Mouse (Mus musculus) forebrain, embryonic 16.5 days (tissue): ENCODE results near the gene Olfr1155. TPM values are rescaled to one million over a fixed set of nuclear protein-coding genes. Genes with fewer than 3 reads are reported as not detected.

Source experiments
- ATAC-seq: fragments of 200-750 bp; cut with Nextera tagmentation; 2 replicates; pipeline ENCODE4 v1.8.0; 2017; ENCODE audit warnings: mild to moderate bottlenecking, moderate library complexity
- H3K27ac ChIP-seq: fragments of 300-500 bp; sonication (generic); 2 replicates; pipeline ENCODE4 v1.5.1; 2014; ENCODE audit warnings: low read length, control low read depth
- H3K27me3 ChIP-seq: fragments of 300-500 bp; sonication (generic); replicated peaks from 2 replicates; pipeline ENCODE4 v1.6.1; 2014; ENCODE audit warnings: low read length; ENCODE audit not compliant: control insufficient read depth, insufficient read depth
- H3K36me3 ChIP-seq: fragments of 300-500 bp; sonication (generic); 2 replicates; pipeline ENCODE4 v1.6.1; 2014; ENCODE audit not compliant: control insufficient read depth, insufficient read depth
- H3K4me1 ChIP-seq: fragments of 300-500 bp; sonication (generic); replicated peaks from 2 replicates; pipeline ENCODE4 v1.6.1; 2014; ENCODE audit warnings: low read length; ENCODE audit not compliant: control insufficient read depth, insufficient read depth
- H3K4me2 ChIP-seq: fragments of 300-500 bp; sonication (generic); 2 replicates; pipeline ENCODE4 v1.6.1; 2014; ENCODE audit warnings: mild to moderate bottlenecking, low read length, control low read depth
- H3K4me3 ChIP-seq: fragments of 300-500 bp; sonication (generic); replicated peaks from 2 replicates; pipeline ENCODE4 v1.5.1; 2014; ENCODE audit warnings: mild to moderate bottlenecking, low read length, control low read depth
- H3K9ac ChIP-seq: fragments of 300-500 bp; sonication (generic); replicated peaks from 2 replicates; pipeline ENCODE4 v1.6.1; 2014; ENCODE audit warnings: low read depth, low read length, control low read depth
- H3K9me3 ChIP-seq: fragments of 300-500 bp; sonication (generic); 2 replicates; pipeline ENCODE4 v1.6.1; 2016; ENCODE audit warnings: low read length; ENCODE audit not compliant: control insufficient read depth
- WGBS: fragments of 180-500 bp; shearing (Covaris S2); extraction: QIAGEN DNeasy Blood & Tissue Kit; methylation state at CpG from one replicate; pipeline ENCODE4 v1.1.7; 2014; 5-methylcytosine and 5-hydroxymethylcytosine counted together
- polyA plus RNA-seq: library from polyadenylated mRNA; unstranded; fragments of >200 nt; fragmentation: Nextera tagmentation; extraction: Ambion mirVana; gene quantifications from 2 replicates; pipeline ENCODE4 v1.2.1, GENCODE M21; 2015

Olfr1155 gene
- not detected in 2 replicates for polyA plus RNA-seq

DNA sequence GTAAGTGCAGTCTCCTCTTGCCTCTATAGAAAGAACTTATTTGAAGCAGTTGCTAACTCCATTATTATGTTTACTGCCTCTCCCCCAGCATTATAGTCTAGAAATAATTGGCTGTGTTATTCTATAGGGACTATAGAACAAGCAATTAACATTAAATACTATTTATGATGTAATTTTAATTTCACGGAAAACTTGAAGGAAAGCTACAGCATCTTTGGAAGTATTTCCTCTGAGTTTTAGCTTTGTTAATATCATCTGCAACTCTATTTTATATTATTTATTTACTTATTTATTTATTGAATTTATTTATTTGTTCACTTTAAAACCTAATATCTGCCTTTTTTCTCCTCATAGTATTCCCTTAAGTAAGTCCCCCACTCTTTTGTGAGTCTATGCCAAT, at the start of gene Olfr1155:
TSS of gene Olfr1155 (minus strand) at position 101 of the 400 bp plus-strand sequence.
- no peak within 1 kb of the TSS for H3K4me3 ChIP-seq
- H3K27me3 ChIP-seq = no peaks in the 10 kb centered on the region
- H3K36me3 ChIP-seq = no peaks in the 10 kb centered on the region
- no peaks in the 10 kb centered on the region for H3K4me1 ChIP-seq
- no peak for ATAC-seq
- WGBS = 90% methylated on average over 1 of the region's 1 CpGs
- no peaks in the 10 kb centered on the region for H3K9me3 ChIP-seq
- no peak within 1 kb of the TSS for H3K27ac ChIP-seq
- no peak within 1 kb of the TSS for H3K4me2 ChIP-seq
- no peak within 1 kb of the TSS for H3K9ac ChIP-seq

- no peak within 1 kb of the TSS for H3K27ac ChIP-seq
- ATAC-seq = no peak
- no peaks in the 10 kb centered on the region for H3K36me3 ChIP-seq
- no peaks in the 10 kb centered on the region for H3K4me1 ChIP-seq
- no peaks in the 10 kb centered on the region for H3K9me3 ChIP-seq
- no peak within 1 kb of the TSS for H3K4me2 ChIP-seq
- H3K27me3 ChIP-seq = no peaks in the 10 kb centered on the region
- no peak within 1 kb of the TSS for H3K9ac ChIP-seq
- H3K4me3 ChIP-seq = no peak within 1 kb of the TSS
These were observed 44.9 kb upstream of the Olfr1155 start, which contains the start of gene Olfr1158 for GRCm38 (mm10) chr2:87989813-87990212. Gene Olfr1158 (plus strand): TSS chr2:87990113.

- 75% methylated on average over 3 of the region's 3 CpGs for WGBS
- Histone ChIP-seq H3K27me3 (no peaks in the 10 kb centered on the region), H3K4me1 (no peaks in the 10 kb centered on the region), H3K9ac (no peak within 1 kb of the TSS), H3K4me3 (no peak within 1 kb of the TSS), H3K36me3 (no peaks in the 10 kb centered on the region), H3K4me2 (no peak within 1 kb of the TSS), H3K9me3 (no peaks in the 10 kb centered on the region), H3K27ac (no peak within 1 kb of the TSS)
- ATAC-seq = no peak
These were observed 29.6 kb upstream of the Olfr1155 start, which contains the start of gene Olfr74 for GRCm38 (mm10) chr2:87974563-87974962. Gene Olfr74 (minus strand): TSS chr2:87974663.

DNA sequence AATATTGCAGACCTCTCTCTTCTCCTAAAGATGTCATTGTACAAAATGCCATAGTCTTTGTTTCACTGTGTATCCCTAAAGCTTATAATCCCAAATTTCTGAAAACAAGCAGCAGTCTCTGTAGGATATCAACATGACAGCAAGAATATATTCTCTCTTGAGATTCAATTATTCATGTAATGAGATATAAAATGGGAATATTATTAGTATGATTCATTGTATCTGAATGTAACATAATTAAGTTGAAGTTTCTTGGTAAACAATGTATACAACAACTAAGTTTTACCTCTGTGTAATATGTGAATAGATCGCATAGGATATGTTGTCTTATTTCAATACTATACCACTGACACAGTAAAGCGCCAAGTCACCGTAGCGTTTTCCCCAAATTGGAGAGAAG, 23.3 kb upstream of the Olfr1155 start, which contains the start of gene Olfr1157:
TSS of gene Olfr1157 (minus strand) at position 101 of the 400 bp plus-strand sequence.
- Histone ChIP-seq H3K27ac (no peak within 1 kb of the TSS), H3K4me1 (no peaks in the 10 kb centered on the region), H3K9ac (no peak within 1 kb of the TSS), H3K4me2 (no peak within 1 kb of the TSS), H3K4me3 (no peak within 1 kb of the TSS), H3K9me3 (no peaks in the 10 kb centered on the region), H3K27me3 (no peaks in the 10 kb centered on the region), H3K36me3 (no peaks in the 10 kb centered on the region)
- WGBS = 97% methylated on average over 4 of the region's 4 CpGs
- ATAC-seq = no peak

GRCm38 (mm10) chr2:87953000-87953399, 8.1 kb upstream of the Olfr1155 start, which contains the start of gene Olfr1156:
Gene Olfr1156 (minus strand): TSS chr2:87953100.
- Histone ChIP-seq H3K4me2 (no peak within 1 kb of the TSS), H3K4me1 (no peaks in the 10 kb centered on the region), H3K27ac (no peak within 1 kb of the TSS), H3K9ac (no peak within 1 kb of the TSS), H3K4me3 (no peak within 1 kb of the TSS), H3K9me3 (no peaks in the 10 kb centered on the region), H3K36me3 (no peaks in the 10 kb centered on the region), H3K27me3 (no peaks in the 10 kb centered on the region)
- ATAC-seq = no peak

- H3K4me2 ChIP-seq = no peak within 1 kb of the TSS
These were observed 39.9 kb downstream of the Olfr1155 start, which contains the start of gene Olfr1154 for GRCm38 (mm10) chr2:87905066-87905465. Gene Olfr1154 (minus strand): TSS chr2:87905166.

DNA sequence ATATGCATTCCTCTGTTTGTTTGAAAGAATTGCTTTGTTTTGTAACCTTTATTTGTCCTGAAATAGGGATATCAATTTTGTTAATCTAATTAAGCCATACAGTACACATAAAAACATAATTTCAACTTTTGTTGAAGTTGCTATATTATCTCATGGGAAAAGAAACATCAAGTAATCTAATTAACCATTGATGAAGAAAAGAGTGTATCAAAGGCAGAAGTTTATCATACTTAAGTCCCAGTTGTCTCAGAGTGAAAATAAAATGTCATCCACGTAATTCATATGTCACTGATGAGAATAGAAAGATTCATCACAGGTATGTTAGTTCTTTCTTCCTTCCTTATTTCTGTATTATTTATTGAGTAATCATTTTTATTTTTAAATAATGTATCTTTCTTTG, 50.3 kb downstream of the Olfr1155 start, which contains the start of gene Olfr1153:
TSS of gene Olfr1153 (plus strand) at position 301 of the 400 bp plus-strand sequence.
- Histone ChIP-seq H3K27ac (no peak within 1 kb of the TSS), H3K4me3 (no peak within 1 kb of the TSS), H3K36me3 (no peaks in the 10 kb centered on the region), H3K9me3 (no peaks in the 10 kb centered on the region), H3K4me2 (no peak within 1 kb of the TSS), H3K9ac (no peak within 1 kb of the TSS), H3K4me1 (no peaks in the 10 kb centered on the region), H3K27me3 (no peaks in the 10 kb centered on the region)
- ATAC-seq = no peak
- WGBS = 77% methylated on average over 1 of the region's 1 CpGs

More at GRCm38 (mm10) chr2:87905066-87905465, 39.9 kb downstream of the Olfr1155 start, which contains the start of gene Olfr1154:
- no peak within 1 kb of the TSS for H3K4me3 ChIP-seq
- no peak within 1 kb of the TSS for H3K9ac ChIP-seq
- H3K36me3 ChIP-seq = no peaks in the 10 kb centered on the region
- H3K9me3 ChIP-seq = peaks cover 3% of the 10 kb centered on the region; the same call in 1 of the 2 replicates
- no peaks in the 10 kb centered on the region for H3K4me1 ChIP-seq
- H3K27ac ChIP-seq = no peak within 1 kb of the TSS
- ATAC-seq = no peak
- 89% methylated on average over 1 of the region's 1 CpGs for WGBS
- no peaks in the 10 kb centered on the region for H3K27me3 ChIP-seq

Other genes starting within 250 kb of the Olfr1155 start
- gene Olfr1137, start 232.0 kb downstream of the Olfr1155 start, polyA plus RNA-seq = not detected in 2 replicates
- gene Olfr1138, start 205.2 kb downstream of the Olfr1155 start, polyA plus RNA-seq = not detected in 2 replicates
- not detected in 2 replicates for gene Olfr1140, start 201.4 kb downstream of the Olfr1155 start, polyA plus RNA-seq
- gene Olfr1141, start 191.1 kb downstream of the Olfr1155 start, polyA plus RNA-seq = not detected in 2 replicates
- gene Olfr152, start 165.7 kb downstream of the Olfr1155 start, polyA plus RNA-seq = not detected in 2 replicates
- not detected in 2 replicates for gene Olfr1143, start 144.5 kb downstream of the Olfr1155 start, polyA plus RNA-seq
- gene Olfr1145, start 135.3 kb downstream of the Olfr1155 start, polyA plus RNA-seq = not detected in 2 replicates
- gene Olfr1148, start 114.6 kb downstream of the Olfr1155 start, polyA plus RNA-seq = not detected in 2 replicates
- not detected in 2 replicates for gene Olfr1150-ps1, start 101.1 kb downstream of the Olfr1155 start, polyA plus RNA-seq
- gene Olfr1151, start 89.3 kb downstream of the Olfr1155 start, polyA plus RNA-seq = not detected in 2 replicates
- not detected in 2 replicates for gene Olfr1152, start 78.6 kb downstream of the Olfr1155 start, polyA plus RNA-seq
- not detected in 2 replicates for gene Olfr1153, start 50.2 kb downstream of the Olfr1155 start, polyA plus RNA-seq
- not detected in 2 replicates for gene Olfr1154, start 40.0 kb downstream of the Olfr1155 start, polyA plus RNA-seq
- not detected in 2 replicates for gene Olfr1156, start 8.0 kb upstream of the Olfr1155 start, polyA plus RNA-seq
- not detected in 2 replicates for gene Olfr1157, start 23.2 kb upstream of the Olfr1155 start, polyA plus RNA-seq
- gene Olfr74, start 29.5 kb upstream of the Olfr1155 start, polyA plus RNA-seq = not detected in 2 replicates
- not detected in 2 replicates for gene Olfr1158, start 45.0 kb upstream of the Olfr1155 start, polyA plus RNA-seq
- gene Olfr1160, start 63.1 kb upstream of the Olfr1155 start, polyA plus RNA-seq = not detected in 2 replicates
- not detected in 2 replicates for gene Olfr1161, start 77.6 kb upstream of the Olfr1155 start, polyA plus RNA-seq
- not detected in 2 replicates for gene Olfr73, start 92.6 kb upstream of the Olfr1155 start, polyA plus RNA-seq
- not detected in 2 replicates for gene Olfr1162, start 106.0 kb upstream of the Olfr1155 start, polyA plus RNA-seq
- not detected in 2 replicates for gene Olfr1163, start 126.7 kb upstream of the Olfr1155 start, polyA plus RNA-seq
- not detected in 2 replicates for gene Olfr1164, start 148.8 kb upstream of the Olfr1155 start, polyA plus RNA-seq
- not detected in 2 replicates for gene Olfr1166, start 183.1 kb upstream of the Olfr1155 start, polyA plus RNA-seq
- gene Olfr1167, start 210.1 kb upstream of the Olfr1155 start, polyA plus RNA-seq = not detected in 2 replicates
- not detected in 2 replicates for gene Olfr1168, start 236.7 kb upstream of the Olfr1155 start, polyA plus RNA-seq